In genomic region chr15:96693688-96694087, GRCm38 (mm10) we compare ENCODE assay signal across 10 mouse cellular contexts. TPM values are rescaled to one million over a fixed set of nuclear protein-coding genes. Genes with fewer than 3 reads are reported as not detected.
A peak's percentile ranks its signal among the peaks of the same experiment; 100 is the strongest.
DNase-seq lines count a peak whose midpoint lies in the region; ATAC-seq and TF ChIP-seq lines count a peak whose summit lies in the region.
"Had no signal": no experiment of that assay in that cellular context is flagged by ENCODE, and none has a peak within 500 bp of the region (broad histone marks: within the 10 kb centered on the region; RNA-seq: fewer than 3 reads in every experiment).

No protein-coding gene starts in this region.

- H3K9ac ChIP-seq in midbrain, embryonic 16.5 days (ENCODE audit: low read depth, low read length), result no peak overlapping the region
- no peak overlapping the region for H3K9ac ChIP-seq in midbrain, embryonic 15.5 days
- H3K9ac ChIP-seq in stomach, postnatal 0 days (ENCODE audit: low read length), result no peak overlapping the region

- H3K36me3 ChIP-seq in midbrain, embryonic 16.5 days (ENCODE audit: control insufficient read depth, insufficient read depth, low read length), result peaks cover 39% of the 10 kb centered on the region
- H3K36me3 ChIP-seq in midbrain, embryonic 15.5 days (replicated peaks), result peaks cover 59% of the 10 kb centered on the region
- H3K36me3 ChIP-seq in stomach, postnatal 0 days (ENCODE audit: control insufficient read depth, insufficient read depth, low read length), result peaks cover 44% of the 10 kb centered on the region
- H3K36me3 ChIP-seq in kidney, adult 2 months (ENCODE audit: control insufficient read depth, insufficient read depth, low read length), result peaks cover 31% of the 10 kb centered on the region

- peak; percentile 28 to 66 for DNase-seq in frontal cortex, adult 2 months (ENCODE audit: extremely low spot score in 1 of 2, low spot score in 1 of 2)
- no peak for DNase-seq in frontal cortex, postnatal 10 days (ENCODE audit: low spot score in 2 of 2)
- DNase-seq in left cerebral cortex, adult 18-20 months (ENCODE audit: low spot score in 2 of 2), result peak; percentile 46 to 47
- peak; percentile 47 for DNase-seq in stomach, postnatal 0 days (ENCODE audit: low spot score)
- DNase-seq in kidney, adult 2 months, result no peak
- DNase-seq: gastrocnemius, postnatal 25 days had no signal

- no peak overlapping the region for H3K27ac ChIP-seq in midbrain, embryonic 16.5 days (ENCODE audit: low read length)
- no peak overlapping the region for H3K27ac ChIP-seq in midbrain, embryonic 15.5 days
- peak overlapping the region; percentile 25 for H3K27ac ChIP-seq in stomach, postnatal 0 days (replicated peaks)
- no peak overlapping the region for H3K27ac ChIP-seq in kidney, adult 2 months (ENCODE audit: insufficient read depth, low read depth, low read length)

- TF ChIP-seq CTCF in stomach, postnatal 0 days (IDR thresholded peaks at IDR 0.05; ENCODE audit: low read depth), result no peak
- TF ChIP-seq CTCF in kidney, adult 2 months (conservative IDR thresholded peaks at IDR 0.05; ENCODE audit: insufficient read depth, insufficient read length, low read depth, low read length), result no peak

- H3K9me3 ChIP-seq in midbrain, embryonic 16.5 days (replicated peaks; ENCODE audit: control insufficient read depth, low read length, poor library complexity, severe bottlenecking), result no peaks in the 10 kb centered on the region
- H3K9me3 ChIP-seq in midbrain, embryonic 15.5 days, result no peaks in the 10 kb centered on the region
- H3K9me3 ChIP-seq in stomach, postnatal 0 days (ENCODE audit: control insufficient read depth, low read length), result no peaks in the 10 kb centered on the region

- peaks cover 33% of the 10 kb centered on the region for H3K4me1 ChIP-seq in midbrain, embryonic 16.5 days (ENCODE audit: control insufficient read depth, insufficient read depth, low read length)
- peaks cover 38% of the 10 kb centered on the region for H3K4me1 ChIP-seq in midbrain, embryonic 15.5 days
- no peaks in the 10 kb centered on the region; the same call in 1 of the 2 replicates for H3K4me1 ChIP-seq in stomach, postnatal 0 days (replicated peaks; ENCODE audit: control insufficient read depth, insufficient read depth)
- peaks cover 6% of the 10 kb centered on the region; the same call in 1 of the 2 replicates for H3K4me1 ChIP-seq in kidney, adult 2 months (ENCODE audit: control insufficient read depth, insufficient read depth, low read length)

- 67% methylated on average over 14 of the region's 14 CpGs for WGBS in midbrain, embryonic 16.5 days
- 79% methylated on average over 14 of the region's 14 CpGs for WGBS in midbrain, embryonic 15.5 days
- 56% methylated on average over 14 of the region's 14 CpGs for WGBS in stomach, postnatal 0 days
- 77% methylated on average over 14 of the region's 14 CpGs for WGBS in kidney, adult 2 months

- no peak overlapping the region for H3K4me3 ChIP-seq in midbrain, embryonic 16.5 days (ENCODE audit: low read depth, low read length)
- H3K4me3 ChIP-seq in midbrain, embryonic 15.5 days, result no peak overlapping the region
- 0 out of 2 replicates have a peak overlapping the region, but pooled peaks have one; percentile 2 for H3K4me3 ChIP-seq in stomach, postnatal 0 days (ENCODE audit: low read depth, low read length)
- no peak overlapping the region for H3K4me3 ChIP-seq in kidney, adult 2 months (ENCODE audit: insufficient read depth, low read depth, low read length)

- ATAC-seq in midbrain, embryonic 16.5 days, result no peak
- no peak for ATAC-seq in midbrain, embryonic 15.5 days (replicated peaks)
- no peak for ATAC-seq in stomach, postnatal 0 days (ENCODE audit: low FRiP score, low TSS enrichment)
- no peak for ATAC-seq in granulocyte monocyte progenitor cell, adult 5-6 weeks (replicated peaks; ENCODE audit: poor library complexity, severe bottlenecking)

- TF ChIP-seq EP300 in stomach, postnatal 0 days (optimal IDR thresholded peaks at IDR 0.05), result no peak

- 0 out of 2 replicates have a peak overlapping the region, but pooled peaks have one; percentile 4 for H3K4me2 ChIP-seq in midbrain, embryonic 16.5 days (ENCODE audit: low read length)
- no peak overlapping the region for H3K4me2 ChIP-seq in midbrain, embryonic 15.5 days
- H3K4me2 ChIP-seq in stomach, postnatal 0 days (replicated peaks; ENCODE audit: low read depth), result no peak overlapping the region

- TF ChIP-seq POLR2A in kidney, adult 2 months (IDR thresholded peaks at IDR 0.05; ENCODE audit: low read depth, low read length), result no peak

- no peaks in the 10 kb centered on the region for H3K27me3 ChIP-seq in midbrain, embryonic 16.5 days (ENCODE audit: control insufficient read depth, insufficient read depth, low read depth, low read length)
- no peaks in the 10 kb centered on the region for H3K27me3 ChIP-seq in midbrain, embryonic 15.5 days (replicated peaks)
- no peaks in the 10 kb centered on the region for H3K27me3 ChIP-seq in stomach, postnatal 0 days (ENCODE audit: control insufficient read depth, insufficient read depth, low read length)
- no peaks in the 10 kb centered on the region for H3K27me3 ChIP-seq in kidney, adult 2 months (replicated peaks; ENCODE audit: control insufficient read depth, insufficient read depth, low read length)
- H3K27me3 ChIP-seq: CH12.LX had no signal

RNA-seq across cellular contexts. Expression of gene Slc38a2, which starts 5.8 kb away (rescaled TPM):
- polyA plus RNA-seq in frontal cortex, adult 2 months (2012; rRNA removed), result 64.1 and 71.7 TPM in 2 replicates
- 111 and 127 TPM in 2 replicates for polyA plus RNA-seq in midbrain, embryonic 16.5 days (2015; fragmentation: Nextera tagmentation; extraction: Ambion mirVana)
- polyA plus RNA-seq in midbrain, embryonic 15.5 days (2015; fragmentation: Nextera tagmentation; extraction: Ambion mirVana), result 121 and 125 TPM in 2 replicates
- 100 to 1,000 TPM in 1 of 2 experiments, 10 to 100 TPM in 1; 93.9 to 101 TPM for total RNA-seq in left cerebral cortex, adult 18-20 months (2021)
- polyA plus RNA-seq in stomach, postnatal 0 days (2015; fragmentation: Nextera tagmentation; extraction: Ambion mirVana), result 55.3 and 63.0 TPM in 2 replicates
- polyA plus RNA-seq in kidney, adult 2 months (2012; rRNA removed), result 24.9 and 30.0 TPM in 2 replicates
- total RNA-seq in granulocyte monocyte progenitor cell, adult 5-6 weeks (2014; fragmentation: Nextera tagmentation), result 89.2 and 112 TPM in 2 replicates
- total RNA-seq in granulocyte monocyte progenitor cell, adult 5-6 weeks (2017), result 84.0 and 92.8 TPM in 2 replicates

RNA-seq across cellular contexts. Expression of gene Slc38a1, which starts 51.0 kb away (rescaled TPM):
- 73.9 and 81.2 TPM in 2 replicates for polyA plus RNA-seq in frontal cortex, adult 2 months (2012; rRNA removed)
- polyA plus RNA-seq in midbrain, embryonic 16.5 days (2015; fragmentation: Nextera tagmentation; extraction: Ambion mirVana), result 120 and 142 TPM in 2 replicates
- polyA plus RNA-seq in midbrain, embryonic 15.5 days (2015; fragmentation: Nextera tagmentation; extraction: Ambion mirVana), result 132 and 144 TPM in 2 replicates
- 100 to 1,000 TPM; 112 to 114 TPM for total RNA-seq in left cerebral cortex, adult 18-20 months (2021)
- 34.4 and 38.5 TPM in 2 replicates for polyA plus RNA-seq in stomach, postnatal 0 days (2015; fragmentation: Nextera tagmentation; extraction: Ambion mirVana)
- polyA plus RNA-seq in kidney, adult 2 months (2012; rRNA removed), result 4.2 and 8.0 TPM in 2 replicates
- 93.0 and 110 TPM in 2 replicates for total RNA-seq in granulocyte monocyte progenitor cell, adult 5-6 weeks (2014; fragmentation: Nextera tagmentation)
- total RNA-seq in granulocyte monocyte progenitor cell, adult 5-6 weeks (2017), result 63.9 and 67.5 TPM in 2 replicates

Comparison
In these comparisons a context has a peak if more than half of its experiments do, and no peak if none do; other contexts are left out.
1. DNase-seq: peak in frontal cortex, adult 2 months (2 of 2), left cerebral cortex, adult 18-20 months (2 of 2) and stomach, postnatal 0 days (single experiment); none in frontal cortex, postnatal 10 days (0 of 2) and kidney, adult 2 months (single experiment).